Mouse (Mus musculus): ENCODE data around the gene Pfn1. TPM values are rescaled to one million over a fixed set of nuclear protein-coding genes. Genes with fewer than 3 reads are reported as not detected.
A peak's percentile ranks its signal among the peaks of the same experiment; 100 is the strongest.

Pfn1 gene
- polyA plus RNA-seq, 1 experiment from 2014 or later, result 1,843 TPM

DNA sequence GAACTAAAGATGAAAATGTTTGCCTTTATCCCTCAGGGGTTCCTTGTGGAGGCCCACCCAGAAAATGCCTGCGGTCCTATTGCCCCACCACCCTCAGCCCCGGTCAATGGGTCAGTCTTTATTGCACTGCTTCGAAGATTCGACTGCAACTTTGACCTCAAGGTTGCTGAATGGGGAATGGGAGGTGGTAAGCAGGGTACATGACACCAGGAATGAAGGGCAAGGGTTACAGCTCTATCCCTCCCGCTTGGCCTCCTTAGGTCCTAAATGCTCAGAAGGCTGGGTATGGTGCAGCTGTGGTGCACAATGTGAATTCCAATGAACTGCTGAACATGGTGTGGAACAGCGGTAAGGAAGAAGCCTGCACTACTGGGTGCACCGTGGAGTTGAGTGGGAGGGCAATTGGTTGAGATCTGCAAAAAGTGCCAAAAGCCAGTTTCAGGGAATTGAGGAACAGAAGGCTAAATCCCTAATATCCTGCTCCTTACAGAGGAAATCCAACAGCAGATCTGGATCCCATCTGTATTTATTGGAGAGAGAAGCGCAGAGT lies 5.2 kb downstream of the Pfn1 start:
- peaks cover 68% of the 10 kb centered on the region for H3K36me3 ChIP-seq (replicated peaks)

GRCm38 (mm10) chr11:70648512-70648911 lies 5.9 kb downstream of the Pfn1 start:
- WGBS, result 84% methylated on average over 4 of the region's 4 CpGs
- H3K36me3 ChIP-seq (replicated peaks), result peaks cover 75% of the 10 kb centered on the region
- H3K27me3 ChIP-seq (ENCODE audit: poor library complexity, severe bottlenecking), result no peaks in the 10 kb centered on the region
- no peak overlapping the region for H3K27ac ChIP-seq
- H3K9me3 ChIP-seq, result no peaks in the 10 kb centered on the region
- peaks cover 69% of the 10 kb centered on the region for H3K4me1 ChIP-seq
- peak overlapping the region; percentile 84 for H3K4me3 ChIP-seq
- DNase-seq (ENCODE audit: extremely low spot score, low spot score), result no peak

More for the DNA sequence above, 5.2 kb downstream of the Pfn1 start:
- DNase-seq (ENCODE audit: extremely low spot score, low spot score), result no peak
- Histone ChIP-seq H3K27me3 (ENCODE audit: poor library complexity, severe bottlenecking) (no peaks in the 10 kb centered on the region), H3K9me3 (no peaks in the 10 kb centered on the region), H3K4me3 (peak overlapping the region; percentile 84), H3K4me1 (peaks cover 69% of the 10 kb centered on the region), H3K27ac (no peak overlapping the region)
- 86% methylated on average over 8 of the region's 8 CpGs for WGBS

GRCm38 (mm10) chr11:70647716-70648420 lies 6.6 kb downstream of the Pfn1 start:
- peaks cover 65% of the 10 kb centered on the region for H3K4me1 ChIP-seq
- peaks cover 78% of the 10 kb centered on the region for H3K36me3 ChIP-seq (replicated peaks)
- 5% methylated on average over 28 of the region's 28 CpGs for WGBS
- H3K4me3 ChIP-seq, result peak overlapping the region; percentile 84
- H3K27ac ChIP-seq, result peak overlapping the region; percentile 95
- no peaks in the 10 kb centered on the region for H3K9me3 ChIP-seq
- DNase-seq (ENCODE audit: extremely low spot score, low spot score), result no peak
- H3K27me3 ChIP-seq (ENCODE audit: poor library complexity, severe bottlenecking), result no peaks in the 10 kb centered on the region

- peaks cover 72% of the 10 kb centered on the region for H3K36me3 ChIP-seq (replicated peaks)
- peaks cover 56% of the 10 kb centered on the region for H3K4me1 ChIP-seq
- WGBS, result under 1% methylated on average over 63 of the region's 63 CpGs
- no peaks in the 10 kb centered on the region for H3K27me3 ChIP-seq (ENCODE audit: poor library complexity, severe bottlenecking)
- H3K4me3 ChIP-seq, result peak within 1 kb of the TSS; percentile 84
- DNase-seq (ENCODE audit: extremely low spot score, low spot score), result peak; percentile 97
- H3K27ac ChIP-seq, result peak within 1 kb of the TSS; percentile 95
- no peaks in the 10 kb centered on the region for H3K9me3 ChIP-seq
Observed at GRCm38 (mm10) chr11:70646691-70647650, 7.5 kb downstream of the Pfn1 start, which contains the start of the genes Rnf167 and Slc25a11. Gene Rnf167 (plus strand): TSS chr11:70647235. Gene Slc25a11 (minus strand): TSS chr11:70647479.

DNA sequence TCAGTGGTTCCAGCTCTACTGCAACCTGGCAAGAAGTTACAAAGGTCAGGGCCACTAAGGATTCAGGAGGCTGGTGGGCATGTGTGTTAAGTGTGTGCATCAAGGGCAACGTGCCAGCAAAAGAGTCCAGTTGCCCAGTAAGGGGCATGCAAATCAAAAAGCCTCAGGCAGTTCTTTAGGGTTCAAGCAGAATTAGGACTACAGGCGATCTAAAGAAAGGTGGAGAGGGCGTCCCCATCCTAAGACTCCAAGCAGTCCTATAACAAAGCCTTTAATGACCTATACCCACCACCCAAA lies 8.2 kb downstream of the Pfn1 start:
- Histone ChIP-seq H3K9me3 (no peaks in the 10 kb centered on the region), H3K36me3 (replicated peaks) (peaks cover 64% of the 10 kb centered on the region), H3K4me1 (peaks cover 48% of the 10 kb centered on the region), H3K27me3 (ENCODE audit: poor library complexity, severe bottlenecking) (no peaks in the 10 kb centered on the region), H3K4me3 (peak overlapping the region; percentile 84), H3K27ac (peak overlapping the region; percentile 95)
- no peak for DNase-seq (ENCODE audit: extremely low spot score, low spot score)
- 18% methylated on average over 3 of the region's 3 CpGs for WGBS

DNA sequence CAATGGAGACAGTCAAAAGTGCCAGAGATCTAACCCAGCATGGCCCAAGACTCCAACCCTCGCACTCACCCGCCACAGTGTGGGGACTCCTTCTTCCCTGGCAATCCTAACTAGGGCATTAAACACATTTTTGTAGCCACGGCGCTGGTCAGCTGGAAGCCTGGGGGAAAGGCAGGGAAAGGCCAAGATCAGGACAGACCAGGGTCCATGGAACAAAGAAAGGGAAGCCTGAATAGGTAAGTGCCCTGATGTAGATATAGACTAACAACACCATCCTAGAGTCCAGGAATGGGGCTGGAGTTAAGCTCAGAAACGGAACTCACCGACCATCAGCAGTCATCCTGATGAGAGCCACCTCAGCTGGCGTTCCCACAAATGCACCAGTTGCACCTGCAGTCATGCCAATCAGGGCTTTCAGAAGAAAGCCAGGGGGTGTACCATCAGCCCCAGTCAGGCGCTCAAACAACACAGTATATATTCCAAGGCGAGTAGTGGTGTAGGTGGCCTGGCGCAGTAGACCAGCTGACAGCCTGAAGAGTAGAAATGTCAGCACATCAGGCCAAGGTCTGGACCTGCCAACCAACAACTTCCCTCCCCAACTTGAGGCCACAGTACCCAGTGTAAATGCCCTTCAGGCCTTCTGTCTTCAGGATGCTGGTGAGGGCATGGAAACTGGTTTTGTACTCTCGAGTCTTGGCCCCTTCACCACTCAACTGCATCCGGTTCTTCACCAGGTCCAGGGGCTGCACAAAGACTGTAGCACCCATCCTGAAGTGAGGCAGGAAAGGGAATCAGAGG lies 8.8 kb downstream of the Pfn1 start:
- peak overlapping the region; percentile 84 for H3K4me3 ChIP-seq
- H3K36me3 ChIP-seq (replicated peaks), result peaks cover 59% of the 10 kb centered on the region
- peaks cover 43% of the 10 kb centered on the region for H3K4me1 ChIP-seq
- peak overlapping the region; percentile 95 for H3K27ac ChIP-seq
- WGBS, result 91% methylated on average over 12 of the region's 12 CpGs
- H3K27me3 ChIP-seq (ENCODE audit: poor library complexity, severe bottlenecking), result no peaks in the 10 kb centered on the region
- no peaks in the 10 kb centered on the region for H3K9me3 ChIP-seq
- DNase-seq (ENCODE audit: extremely low spot score, low spot score), result no peak

- peaks cover 39% of the 10 kb centered on the region for H3K4me1 ChIP-seq
- peaks cover 48% of the 10 kb centered on the region for H3K36me3 ChIP-seq (replicated peaks)
- H3K27me3 ChIP-seq (ENCODE audit: poor library complexity, severe bottlenecking), result no peaks in the 10 kb centered on the region
- no peaks in the 10 kb centered on the region for H3K9me3 ChIP-seq
- H3K4me3 ChIP-seq, result 0 out of 2 replicates have a peak overlapping the region, but pooled peaks have one; percentile 84
- no peak for DNase-seq (ENCODE audit: extremely low spot score, low spot score)
- H3K27ac ChIP-seq, result no peak overlapping the region
- WGBS, result 94% methylated on average over 8 of the region's 8 CpGs
Observed at GRCm38 (mm10) chr11:70644564-70645103, 9.8 kb downstream of the Pfn1 start.

DNA sequence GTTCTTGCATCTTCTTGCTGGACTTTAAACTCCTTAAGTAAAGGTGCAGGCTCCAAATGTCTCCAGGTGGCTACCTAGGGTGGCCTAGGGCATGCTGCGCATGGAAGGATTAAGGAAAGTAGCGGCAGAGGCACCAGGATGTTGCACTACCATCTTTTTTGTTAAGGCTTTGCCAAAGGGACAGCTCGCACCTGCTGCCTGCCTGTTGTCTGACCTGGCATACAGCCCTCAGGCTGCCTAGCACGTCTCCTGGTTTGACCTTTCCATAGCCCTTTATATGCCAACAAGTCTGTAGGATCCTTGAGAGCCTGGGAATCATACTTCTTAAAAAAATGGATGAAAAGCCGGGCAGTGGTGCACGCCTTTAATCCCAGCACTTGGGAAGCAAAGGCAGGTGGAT lies 11.4 kb downstream of the Pfn1 start:
- no peak overlapping the region for H3K27ac ChIP-seq
- no peak for DNase-seq (ENCODE audit: extremely low spot score, low spot score)
- H3K9me3 ChIP-seq, result no peaks in the 10 kb centered on the region
- peaks cover 23% of the 10 kb centered on the region for H3K4me1 ChIP-seq
- H3K27me3 ChIP-seq (ENCODE audit: poor library complexity, severe bottlenecking), result no peaks in the 10 kb centered on the region
- 95% methylated on average over 6 of the region's 6 CpGs for WGBS
- no peak overlapping the region for H3K4me3 ChIP-seq
- H3K36me3 ChIP-seq (replicated peaks), result peaks cover 34% of the 10 kb centered on the region

DNA sequence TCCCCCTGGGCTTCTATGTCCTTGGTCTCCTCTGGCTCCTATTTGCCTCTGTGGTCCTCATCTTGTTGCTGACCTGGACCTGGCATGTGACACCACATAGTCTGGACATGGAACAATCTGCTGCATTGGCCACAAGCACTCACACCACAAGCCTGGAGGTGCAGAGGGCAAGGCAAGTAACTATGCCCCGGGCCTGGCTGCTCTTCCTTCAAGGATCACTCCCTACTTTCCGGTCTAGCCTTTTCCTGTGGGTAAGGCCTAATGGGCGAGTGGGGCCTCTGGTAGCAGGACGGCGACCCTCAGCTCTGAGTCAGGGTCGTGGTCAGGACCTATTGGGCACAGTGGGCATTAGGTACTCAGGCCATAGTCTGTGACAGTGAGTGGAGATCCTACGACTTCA lies 13.2 kb downstream of the Pfn1 start:
- Histone ChIP-seq H3K36me3 (replicated peaks) (peaks cover 34% of the 10 kb centered on the region), H3K27me3 (ENCODE audit: poor library complexity, severe bottlenecking) (no peaks in the 10 kb centered on the region), H3K4me3 (no peak overlapping the region), H3K9me3 (no peaks in the 10 kb centered on the region), H3K27ac (no peak overlapping the region), H3K4me1 (peaks cover 12% of the 10 kb centered on the region)
- no peak for DNase-seq (ENCODE audit: extremely low spot score, low spot score)
- WGBS, result 86% methylated on average over 7 of the region's 7 CpGs

DNA sequence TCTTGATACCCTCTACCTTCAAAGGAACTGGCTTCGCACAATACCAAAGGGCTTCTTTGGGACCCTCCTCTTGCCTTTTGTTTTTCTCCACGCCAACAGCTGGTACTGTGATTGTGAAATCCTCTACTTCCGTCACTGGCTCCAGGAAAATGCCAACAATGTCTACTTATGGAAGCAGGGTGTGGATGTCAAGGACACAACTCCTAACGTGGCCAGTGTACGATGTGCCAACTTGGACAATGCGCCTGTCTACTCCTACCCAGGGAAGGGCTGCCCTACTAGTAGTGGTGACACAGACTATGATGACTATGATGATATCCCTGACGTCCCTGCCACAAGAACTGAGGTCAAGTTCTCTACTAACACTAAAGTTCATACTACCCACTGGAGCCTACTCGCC lies 14.5 kb downstream of the Pfn1 start:
- Histone ChIP-seq H3K27ac (no peak overlapping the region), H3K4me3 (no peak overlapping the region), H3K9me3 (no peaks in the 10 kb centered on the region), H3K36me3 (replicated peaks) (peaks cover 24% of the 10 kb centered on the region), H3K27me3 (ENCODE audit: poor library complexity, severe bottlenecking) (no peaks in the 10 kb centered on the region), H3K4me1 (no peaks in the 10 kb centered on the region)
- WGBS, result 85% methylated on average over 8 of the region's 8 CpGs
- DNase-seq (ENCODE audit: extremely low spot score, low spot score), result no peak

DNA sequence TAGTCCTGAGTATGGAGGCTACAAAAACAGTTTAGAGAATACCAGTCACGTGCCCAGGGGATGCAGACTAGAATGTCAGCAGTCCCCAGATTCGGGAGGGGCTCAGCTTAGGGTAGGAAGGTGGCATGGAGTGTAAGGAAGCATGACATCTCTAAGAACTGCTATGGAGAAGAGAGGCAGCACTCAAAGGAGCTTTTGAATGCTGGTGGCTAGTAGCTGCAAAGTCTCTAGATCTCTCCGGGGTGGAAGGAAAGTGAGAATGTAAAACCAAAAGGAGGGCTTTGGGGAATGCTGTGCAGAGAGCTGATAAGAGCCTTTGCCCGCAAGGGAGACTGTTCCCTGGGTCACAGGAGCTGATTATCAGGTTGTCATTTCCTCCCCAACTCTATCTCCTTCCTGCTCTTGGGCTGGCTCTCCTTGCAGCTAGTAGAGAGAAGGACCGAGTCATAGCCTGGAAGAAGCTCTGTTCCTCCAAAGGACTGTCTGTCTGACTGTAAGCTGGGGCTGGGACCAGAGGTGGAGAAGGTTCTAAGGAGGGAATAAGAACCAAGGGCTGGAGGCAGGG lies 15.6 kb downstream of the Pfn1 start, which contains the start of gene Gp1ba:
Gene Gp1ba, plus strand, starts transcription at position 409 of the 565 bp plus-strand sequence.
- Histone ChIP-seq H3K27ac (no peak within 1 kb of the TSS), H3K9me3 (no peaks in the 10 kb centered on the region), H3K27me3 (ENCODE audit: poor library complexity, severe bottlenecking) (no peaks in the 10 kb centered on the region), H3K36me3 (replicated peaks) (peaks cover 12% of the 10 kb centered on the region), H3K4me1 (no peaks in the 10 kb centered on the region), H3K4me3 (no peak within 1 kb of the TSS)
- DNase-seq (ENCODE audit: extremely low spot score, low spot score), result no peak
- 65% methylated on average over 5 of the region's 5 CpGs for WGBS

- Histone ChIP-seq H3K36me3 (replicated peaks) (peaks cover 7% of the 10 kb centered on the region), H3K27me3 (ENCODE audit: poor library complexity, severe bottlenecking) (no peaks in the 10 kb centered on the region), H3K4me1 (no peaks in the 10 kb centered on the region), H3K4me3 (no peak overlapping the region), H3K9me3 (no peaks in the 10 kb centered on the region), H3K27ac (no peak overlapping the region)
- WGBS, result 83% methylated on average over 1 of the region's 1 CpGs
- DNase-seq (ENCODE audit: extremely low spot score, low spot score), result no peak
Observed at GRCm38 (mm10) chr11:70638293-70638692, 16.2 kb downstream of the Pfn1 start.
